Mouse (Mus musculus) heart, embryonic 15.5 days (tissue): ENCODE results near the gene Hnrnpul1. TPM values are rescaled to one million over a fixed set of nuclear protein-coding genes. Genes with fewer than 3 reads are reported as not detected.

Experiments
- ATAC-seq: fragments of 200-750 bp; cut with Nextera tagmentation; replicated peaks from 2 replicates; pipeline ENCODE4 v1.8.0; 2017; ENCODE audit warnings: low read depth, moderate TSS enrichment; ENCODE audit not compliant: insufficient number of reproducible peaks, insufficient read depth, low FRiP score
- H3K27ac ChIP-seq: fragments of 300-500 bp; sonication (generic); 2 replicates; pipeline ENCODE4 v1.5.1; 2015; ENCODE audit warnings: mild to moderate bottlenecking, inconsistent platforms
- H3K27me3 ChIP-seq: fragments of 300-500 bp; sonication (generic); 2 replicates; pipeline ENCODE4 v1.6.1; 2015; ENCODE audit warnings: inconsistent platforms
- H3K36me3 ChIP-seq: fragments of 300-500 bp; sonication (generic); 2 replicates; pipeline ENCODE4 v1.6.1; 2015; ENCODE audit warnings: mild to moderate bottlenecking, inconsistent platforms
- H3K4me1 ChIP-seq: fragments of 300-500 bp; sonication (generic); replicated peaks from 2 replicates; pipeline ENCODE4 v1.6.1; 2015; ENCODE audit warnings: inconsistent platforms
- H3K4me2 ChIP-seq: fragments of 300-500 bp; sonication (generic); 2 replicates; pipeline ENCODE4 v1.6.1; 2015; ENCODE audit warnings: inconsistent platforms, mild to moderate bottlenecking, moderate library complexity
- H3K4me3 ChIP-seq: fragments of 300-500 bp; sonication (generic); 2 replicates; pipeline ENCODE4 v1.5.1; 2015; ENCODE audit warnings: mild to moderate bottlenecking, inconsistent platforms
- H3K9ac ChIP-seq: fragments of 300-500 bp; sonication (generic); 2 replicates; pipeline ENCODE4 v1.6.1; 2015; ENCODE audit warnings: mild to moderate bottlenecking, inconsistent platforms
- H3K9me3 ChIP-seq: fragments of 300-500 bp; sonication (generic); replicated peaks from 2 replicates; pipeline ENCODE4 v1.6.1; 2016; ENCODE audit warnings: inconsistent platforms
- WGBS: fragments of 180-500 bp; shearing (Covaris S2); methylation state at CpG from one replicate; pipeline ENCODE4 v1.1.7; 2015; ENCODE audit warnings: mixed read lengths; 5-methylcytosine and 5-hydroxymethylcytosine counted together
- polyA plus RNA-seq: library from polyadenylated mRNA; unstranded; fragments of >200 nt; fragmentation: Nextera tagmentation; extraction: Ambion mirVana; gene quantifications from 2 replicates; pipeline ENCODE4 v1.2.1, GENCODE M21; 2015

The Hnrnpul1 gene
- polyA plus RNA-seq, 1 experiment from 2014 or later: 35.4 TPM

DNA sequence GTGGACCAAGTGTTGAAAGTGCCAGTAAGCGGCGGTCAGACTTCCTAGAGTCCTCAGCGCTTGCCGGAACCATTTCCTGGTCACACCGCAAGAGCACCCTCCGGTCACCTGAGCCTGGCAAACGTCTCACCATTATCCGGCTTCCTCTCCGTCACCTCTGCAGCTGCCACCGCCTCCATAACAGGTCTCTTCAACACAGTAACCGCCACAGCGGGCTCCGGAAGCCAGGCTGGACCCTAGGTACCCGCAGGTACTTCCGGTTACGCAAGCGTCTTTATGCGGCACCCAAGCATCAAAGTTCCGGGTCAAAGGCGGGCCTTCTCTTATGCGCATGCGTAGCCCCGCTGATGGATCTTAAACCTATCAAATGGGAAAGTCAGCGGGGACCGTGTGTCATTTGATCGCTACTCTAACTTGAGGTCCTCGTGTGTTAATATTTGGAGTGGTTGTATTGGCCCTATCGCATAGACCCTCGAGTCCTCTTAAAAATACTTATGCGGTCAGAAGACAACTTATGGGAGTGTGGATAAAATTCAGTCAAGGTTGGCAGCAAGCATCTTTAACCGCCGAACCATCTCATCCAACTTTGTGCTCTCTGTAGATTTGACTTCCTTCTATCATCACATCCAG lies 35.7 kb downstream of the Hnrnpul1 start, which contains the start of gene Ccdc97:
TSS of gene Ccdc97 (minus strand) at position 301 of the 630 bp plus-strand sequence.
- peak within 1 kb of the TSS; percentile 80 for H3K4me2 ChIP-seq
- WGBS: 4% methylated on average over 32 of the region's 32 CpGs
- peaks cover 51% of the 10 kb centered on the region for H3K36me3 ChIP-seq
- no peaks in the 10 kb centered on the region for H3K9me3 ChIP-seq
- peak; percentile 72 for ATAC-seq
- H3K27me3 ChIP-seq: no peaks in the 10 kb centered on the region
- peak within 1 kb of the TSS; percentile 77 for H3K27ac ChIP-seq
- H3K9ac ChIP-seq: peak within 1 kb of the TSS; percentile 62
- peaks cover 18% of the 10 kb centered on the region for H3K4me1 ChIP-seq
- H3K4me3 ChIP-seq: peak within 1 kb of the TSS; percentile 60

DNA sequence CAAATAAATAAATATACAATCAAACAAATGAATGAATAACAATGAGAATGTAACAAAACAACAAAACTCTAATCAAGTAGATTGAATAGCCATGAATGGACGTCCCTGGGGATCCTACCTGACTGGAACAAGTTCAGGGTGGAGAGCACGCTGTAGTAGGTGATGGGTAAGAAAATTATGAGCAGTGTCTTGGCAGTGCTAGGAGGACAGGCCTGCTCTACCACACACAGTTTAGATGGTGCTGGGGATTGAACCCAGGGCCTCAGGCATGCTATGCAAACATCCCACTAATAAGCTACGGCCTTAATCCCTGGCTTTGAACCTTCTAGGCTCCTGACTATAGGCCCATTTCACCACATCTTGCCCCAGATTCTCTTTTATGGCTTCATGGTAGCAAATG lies 37.1 kb downstream of the Hnrnpul1 start:
- peak overlapping the region; percentile 60; the same call in 1 of the 2 replicates for H3K4me3 ChIP-seq
- H3K9me3 ChIP-seq: no peaks in the 10 kb centered on the region
- no peak overlapping the region for H3K9ac ChIP-seq
- H3K36me3 ChIP-seq: peaks cover 51% of the 10 kb centered on the region
- no peaks in the 10 kb centered on the region for H3K27me3 ChIP-seq
- peaks cover 21% of the 10 kb centered on the region for H3K4me1 ChIP-seq
- ATAC-seq: no peak
- no peak overlapping the region for H3K27ac ChIP-seq
- WGBS: 90% methylated on average over 3 of the region's 3 CpGs
- peak overlapping the region; percentile 80 for H3K4me2 ChIP-seq

DNA sequence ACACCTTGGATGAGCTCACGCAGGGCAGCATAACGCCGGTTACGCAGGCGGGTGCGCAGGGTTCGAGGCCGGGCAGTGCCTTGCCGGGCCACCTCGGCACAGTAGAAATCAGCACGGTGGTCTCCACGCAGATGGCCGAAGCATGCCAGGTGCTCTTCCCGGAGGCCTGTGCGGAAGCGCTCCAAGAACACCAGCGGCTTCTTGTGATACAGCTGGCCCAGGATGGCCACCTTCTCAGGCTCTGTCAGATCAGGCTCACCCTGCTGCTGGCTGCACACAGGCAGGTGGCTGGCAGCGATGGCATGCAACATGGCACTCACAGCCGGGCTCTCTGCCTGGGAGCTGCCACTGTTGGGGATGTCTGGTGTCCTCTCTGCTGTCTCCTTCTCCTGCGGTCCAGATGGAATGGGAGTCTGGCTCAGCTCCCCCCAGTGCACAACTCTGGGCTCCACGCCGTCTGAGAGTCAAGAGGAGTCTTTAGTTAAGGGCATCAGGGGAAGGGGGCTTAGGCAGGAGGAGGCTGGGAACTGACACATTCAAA lies 38.8 kb downstream of the Hnrnpul1 start:
- no peaks in the 10 kb centered on the region for H3K27me3 ChIP-seq
- peaks cover 37% of the 10 kb centered on the region for H3K4me1 ChIP-seq
- no peak overlapping the region for H3K27ac ChIP-seq
- 93% methylated on average over 22 of the region's 22 CpGs for WGBS
- ATAC-seq: no peak
- no peak overlapping the region for H3K4me3 ChIP-seq
- peaks cover 41% of the 10 kb centered on the region for H3K36me3 ChIP-seq
- no peak overlapping the region for H3K4me2 ChIP-seq
- H3K9me3 ChIP-seq: no peaks in the 10 kb centered on the region
- H3K9ac ChIP-seq: no peak overlapping the region

DNA sequence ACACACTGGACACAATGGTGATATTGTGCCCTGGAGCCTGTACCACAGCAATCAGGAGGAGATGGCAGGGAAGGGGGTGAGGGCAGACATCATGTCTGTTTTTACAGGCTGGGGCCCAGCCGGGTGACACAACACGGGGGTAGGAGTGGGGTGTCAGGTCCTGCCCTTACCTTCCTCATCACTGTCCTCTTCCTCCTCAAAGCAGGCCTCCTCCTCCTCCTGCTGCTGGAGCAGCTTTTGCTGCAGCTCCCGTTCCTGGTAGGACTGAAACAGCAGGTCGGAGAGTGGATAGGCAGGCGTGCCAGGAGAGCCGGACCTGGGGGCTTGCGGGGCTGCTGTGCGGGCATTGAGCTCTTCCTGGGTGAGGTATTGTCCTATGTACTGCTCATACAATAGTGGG lies 40.0 kb downstream of the Hnrnpul1 start:
- H3K36me3 ChIP-seq: peaks cover 39% of the 10 kb centered on the region; the same call in 1 of the 2 replicates
- 93% methylated on average over 8 of the region's 8 CpGs for WGBS
- ATAC-seq: no peak

GRCm38 (mm10) chr7:25712801-25713200 lies 41.8 kb downstream of the Hnrnpul1 start:
- no peak overlapping the region; the same call in 1 of the 2 replicates for H3K9ac ChIP-seq
- WGBS: 82% methylated on average over 9 of the region's 9 CpGs
- H3K4me1 ChIP-seq: peaks cover 41% of the 10 kb centered on the region
- no peak overlapping the region for H3K4me3 ChIP-seq
- no peak overlapping the region for H3K4me2 ChIP-seq
- H3K36me3 ChIP-seq: peaks cover 39% of the 10 kb centered on the region; the same call in 1 of the 2 replicates
- ATAC-seq: no peak
- H3K27me3 ChIP-seq: no peaks in the 10 kb centered on the region
- no peak overlapping the region for H3K27ac ChIP-seq
- H3K9me3 ChIP-seq: no peaks in the 10 kb centered on the region

More for the DNA sequence above, 40.0 kb downstream of the Hnrnpul1 start:
- Histone ChIP-seq H3K27me3 (no peaks in the 10 kb centered on the region), H3K4me2 (no peak overlapping the region), H3K4me1 (peaks cover 46% of the 10 kb centered on the region), H3K27ac (no peak overlapping the region), H3K9ac (no peak overlapping the region), H3K9me3 (no peaks in the 10 kb centered on the region), H3K4me3 (no peak overlapping the region)

- Histone ChIP-seq H3K4me2 (no peak overlapping the region), H3K9ac (peak overlapping the region; percentile 22; the same call in 1 of the 2 replicates), H3K27ac (peak overlapping the region; percentile 69), H3K27me3 (no peaks in the 10 kb centered on the region), H3K36me3 (peaks cover 39% of the 10 kb centered on the region; the same call in 1 of the 2 replicates), H3K4me1 (peaks cover 43% of the 10 kb centered on the region), H3K4me3 (no peak overlapping the region), H3K9me3 (no peaks in the 10 kb centered on the region)
- peak; percentile 50 for ATAC-seq
- WGBS: 17% methylated on average over 7 of the region's 7 CpGs
Measured at GRCm38 (mm10) chr7:25711731-25712197, 42.8 kb downstream of the Hnrnpul1 start.

DNA sequence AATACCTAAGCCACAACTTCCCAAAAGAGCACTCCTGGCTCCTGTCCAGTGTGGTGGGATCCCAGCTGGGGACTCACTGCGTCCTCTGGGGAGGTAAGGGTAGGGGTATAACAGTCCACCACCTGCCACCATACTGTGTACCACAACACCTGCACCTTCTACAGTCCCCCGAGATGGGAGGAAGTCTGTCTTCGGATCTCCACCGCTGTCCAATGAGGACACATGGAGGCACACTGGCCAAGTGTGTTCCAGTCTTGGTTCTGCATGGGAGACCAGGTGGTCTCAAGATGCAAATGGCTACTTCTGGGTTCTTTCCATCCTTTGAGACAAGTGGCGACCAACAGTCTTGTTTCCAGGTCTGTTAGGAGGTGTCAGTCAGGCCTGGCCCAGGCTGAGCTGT lies 43.4 kb downstream of the Hnrnpul1 start:
- Histone ChIP-seq H3K4me2 (0 out of 2 replicates have a peak overlapping the region, but pooled peaks have one; percentile 51), H3K36me3 (peaks cover 38% of the 10 kb centered on the region; the same call in 1 of the 2 replicates), H3K4me1 (peaks cover 49% of the 10 kb centered on the region), H3K27ac (peak overlapping the region; percentile 69), H3K9me3 (no peaks in the 10 kb centered on the region), H3K4me3 (no peak overlapping the region), H3K9ac (no peak overlapping the region), H3K27me3 (no peaks in the 10 kb centered on the region)
- ATAC-seq: no peak
- WGBS: 48% methylated on average over 5 of the region's 5 CpGs

GRCm38 (mm10) chr7:25710519-25711130 lies 43.9 kb downstream of the Hnrnpul1 start:
- Histone ChIP-seq H3K9ac (peak overlapping the region; percentile 25), H3K4me3 (no peak overlapping the region), H3K4me2 (peak overlapping the region; percentile 51), H3K27ac (peak overlapping the region; percentile 69), H3K9me3 (no peaks in the 10 kb centered on the region), H3K27me3 (no peaks in the 10 kb centered on the region), H3K4me1 (peaks cover 54% of the 10 kb centered on the region), H3K36me3 (peaks cover 33% of the 10 kb centered on the region; the same call in 1 of the 2 replicates)
- WGBS: 5% methylated on average over 7 of the region's 7 CpGs
- 0 out of 2 replicates have a peak, but pooled peaks have one; percentile 9 for ATAC-seq

- no peaks in the 10 kb centered on the region for H3K27me3 ChIP-seq
- H3K4me3 ChIP-seq: no peak overlapping the region
- H3K9ac ChIP-seq: peak overlapping the region; percentile 25
- H3K9me3 ChIP-seq: no peaks in the 10 kb centered on the region
- peak overlapping the region; percentile 51 for H3K4me2 ChIP-seq
- peaks cover 26% of the 10 kb centered on the region; the same call in 1 of the 2 replicates for H3K36me3 ChIP-seq
- peak; percentile 24 for ATAC-seq
- H3K27ac ChIP-seq: peak overlapping the region; percentile 69
- WGBS: 9% methylated on average over 12 of the region's 12 CpGs
- H3K4me1 ChIP-seq: peaks cover 61% of the 10 kb centered on the region
Measured at GRCm38 (mm10) chr7:25709961-25710360, 44.6 kb downstream of the Hnrnpul1 start.

DNA sequence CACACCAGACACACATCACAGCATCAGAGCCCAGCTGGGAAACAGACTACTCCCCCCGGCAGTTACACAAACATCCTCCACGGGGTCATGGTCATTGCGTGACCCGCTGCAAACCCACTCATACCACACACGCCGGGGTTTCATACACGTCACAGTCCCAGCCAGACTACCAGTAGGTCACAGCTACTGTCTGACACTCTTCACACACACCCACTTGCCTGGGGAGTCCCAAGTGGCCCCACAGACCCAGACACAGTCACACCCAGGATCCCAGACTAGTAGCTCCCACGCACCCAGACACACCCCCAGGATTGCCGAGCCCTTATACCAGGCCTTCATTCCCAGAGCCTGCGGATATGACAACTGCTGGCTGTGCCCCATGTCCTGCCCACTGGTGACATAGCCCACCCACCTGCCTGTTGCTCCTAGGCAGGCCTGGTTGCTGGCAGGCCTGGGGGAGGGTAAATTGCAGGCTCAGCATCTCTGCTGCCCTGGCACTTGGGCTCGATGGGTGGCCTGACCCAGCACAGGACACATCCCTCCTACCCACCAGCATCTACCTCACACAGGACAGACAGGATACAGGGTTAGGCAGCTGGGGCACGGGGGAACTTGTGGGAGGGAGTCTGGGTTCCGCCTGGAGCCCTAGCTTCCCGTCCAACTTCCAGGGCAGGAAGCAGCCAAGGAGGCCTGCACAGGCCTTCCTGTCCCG lies 46.8 kb downstream of the Hnrnpul1 start:
- peak; percentile 47 for ATAC-seq
- H3K9me3 ChIP-seq: no peaks in the 10 kb centered on the region
- WGBS: 42% methylated on average over 15 of the region's 15 CpGs
- H3K27ac ChIP-seq: peak overlapping the region; percentile 81
- H3K4me3 ChIP-seq: no peak overlapping the region
- peaks cover 78% of the 10 kb centered on the region for H3K4me1 ChIP-seq
- no peaks in the 10 kb centered on the region for H3K27me3 ChIP-seq
- no peak overlapping the region; the same call in 1 of the 2 replicates for H3K9ac ChIP-seq
- H3K36me3 ChIP-seq: peaks cover 4% of the 10 kb centered on the region; the same call in 1 of the 2 replicates
- H3K4me2 ChIP-seq: peak overlapping the region; percentile 18
